Mouse (Mus musculus) thymus, postnatal 4 days (tissue): Measurements from ENCODE around the gene Slc25a51.

ENCODE experiments used
- DNase-seq: peaks from one replicate; pipeline ENCODE4 v3.0.0; 2021

The Slc25a51 gene

GRCm38 (mm10) chr4:45408427-45409132 is at the start of gene Slc25a51:
Gene Slc25a51 (minus strand): TSS chr4:45408766.
- peak; percentile 87 for DNase-seq

- no peak for DNase-seq
Observed at GRCm38 (mm10) chr4:45457543-45457942, 49.0 kb upstream of the Slc25a51 start.

- DNase-seq = no peak
Observed at GRCm38 (mm10) chr4:45455001-45455400, 46.4 kb upstream of the Slc25a51 start.

GRCm38 (mm10) chr4:45453271-45453851 is 44.8 kb upstream of the Slc25a51 start:
- DNase-seq = no peak

- DNase-seq = no peak
Observed at GRCm38 (mm10) chr4:45452569-45453111, 44.1 kb upstream of the Slc25a51 start.

GRCm38 (mm10) chr4:45449012-45449411 is 40.4 kb upstream of the Slc25a51 start:
- no peak for DNase-seq

GRCm38 (mm10) chr4:45448481-45448880 is 39.9 kb upstream of the Slc25a51 start:
- DNase-seq = no peak

- no peak for DNase-seq
Observed at GRCm38 (mm10) chr4:45447196-45447595, 38.6 kb upstream of the Slc25a51 start.

GRCm38 (mm10) chr4:45445235-45445634 is 36.7 kb upstream of the Slc25a51 start:
- no peak for DNase-seq

GRCm38 (mm10) chr4:45444813-45445212 is 36.2 kb upstream of the Slc25a51 start:
- DNase-seq = no peak

GRCm38 (mm10) chr4:45443652-45444051 is 35.1 kb upstream of the Slc25a51 start:
- no peak for DNase-seq

GRCm38 (mm10) chr4:45442237-45442636 is 33.7 kb upstream of the Slc25a51 start:
- peak; percentile 21 for DNase-seq

GRCm38 (mm10) chr4:45441778-45442177 is 33.2 kb upstream of the Slc25a51 start:
- DNase-seq = no peak

GRCm38 (mm10) chr4:45439281-45439680 is 30.7 kb upstream of the Slc25a51 start:
- no peak for DNase-seq

GRCm38 (mm10) chr4:45437010-45437409 is 28.4 kb upstream of the Slc25a51 start:
- DNase-seq = no peak

GRCm38 (mm10) chr4:45436383-45436913 is 27.9 kb upstream of the Slc25a51 start:
- DNase-seq = no peak

- no peak for DNase-seq
Observed at GRCm38 (mm10) chr4:45435899-45436298, 27.3 kb upstream of the Slc25a51 start.

- DNase-seq = no peak
Observed at GRCm38 (mm10) chr4:45434681-45435080, 26.1 kb upstream of the Slc25a51 start.

GRCm38 (mm10) chr4:45434071-45434470 is 25.5 kb upstream of the Slc25a51 start:
- DNase-seq = no peak

GRCm38 (mm10) chr4:45431806-45432205 is 23.2 kb upstream of the Slc25a51 start:
- DNase-seq = no peak

- no peak for DNase-seq
Observed at GRCm38 (mm10) chr4:45431316-45431715, 22.8 kb upstream of the Slc25a51 start.

GRCm38 (mm10) chr4:45429451-45429850 is 20.9 kb upstream of the Slc25a51 start:
- DNase-seq = no peak

- peak; percentile 81 for DNase-seq
Observed at GRCm38 (mm10) chr4:45426724-45427457, 18.3 kb upstream of the Slc25a51 start.
